Mouse (Mus musculus) cerebellum, adult 9-11 months (tissue): Measurements from ENCODE around the gene Spata21.

Experiments used
- DNase-seq: peaks from one replicate; pipeline ENCODE4 v3.0.0; 2022

Spata21 gene

GRCm38 (mm10) chr4:141076761-141077506 is 11.2 kb upstream of the Spata21 start:
- peak; percentile 26 for DNase-seq

- peak; percentile 94 for DNase-seq
Measured at GRCm38 (mm10) chr4:141077681-141078509, 10.2 kb upstream of the Spata21 start, which contains the start of gene Necap2. Gene Necap2, minus strand, starts transcription at chr4:141078357.

- DNase-seq: peak; percentile 57
Measured at GRCm38 (mm10) chr4:141078510-141079137, 9.5 kb upstream of the Spata21 start.

- DNase-seq: no peak
Measured at GRCm38 (mm10) chr4:141086862-141087261, 1.3 kb upstream of the Spata21 start.

GRCm38 (mm10) chr4:141088714-141089113 is 581 bp downstream of the Spata21 start:
- DNase-seq: no peak

GRCm38 (mm10) chr4:141095016-141095415 is 6.9 kb downstream of the Spata21 start:
- DNase-seq: no peak

- DNase-seq: no peak
Measured at GRCm38 (mm10) chr4:141096710-141097109, 8.6 kb downstream of the Spata21 start.

- DNase-seq: no peak
Measured at GRCm38 (mm10) chr4:141098935-141099334, 10.8 kb downstream of the Spata21 start.

GRCm38 (mm10) chr4:141099956-141100355 is 11.8 kb downstream of the Spata21 start:
- no peak for DNase-seq

GRCm38 (mm10) chr4:141101291-141101690 is 13.2 kb downstream of the Spata21 start:
- no peak for DNase-seq

GRCm38 (mm10) chr4:141101855-141102254 is 13.7 kb downstream of the Spata21 start:
- no peak for DNase-seq

- no peak for DNase-seq
Measured at GRCm38 (mm10) chr4:141106526-141107183, 18.5 kb downstream of the Spata21 start.

- DNase-seq: no peak
Measured at GRCm38 (mm10) chr4:141108196-141108732, 20.1 kb downstream of the Spata21 start.

GRCm38 (mm10) chr4:141113831-141114230 is 25.7 kb downstream of the Spata21 start:
- DNase-seq: no peak

GRCm38 (mm10) chr4:141114521-141114981 is 26.4 kb downstream of the Spata21 start:
- DNase-seq: peak; percentile 49

GRCm38 (mm10) chr4:141115398-141115797 is 27.3 kb downstream of the Spata21 start:
- no peak for DNase-seq

- DNase-seq: no peak
Measured at GRCm38 (mm10) chr4:141118691-141119090, 30.6 kb downstream of the Spata21 start.

- no peak for DNase-seq
Measured at GRCm38 (mm10) chr4:141120700-141121099, 32.6 kb downstream of the Spata21 start.

- no peak for DNase-seq
Measured at GRCm38 (mm10) chr4:141122663-141123062, 34.5 kb downstream of the Spata21 start.

GRCm38 (mm10) chr4:141123065-141123464 is 34.9 kb downstream of the Spata21 start:
- DNase-seq: no peak

GRCm38 (mm10) chr4:141129190-141129710 is 41.1 kb downstream of the Spata21 start:
- DNase-seq: no peak

- peak; percentile 75 for DNase-seq
Measured at GRCm38 (mm10) chr4:141130704-141131342, 42.7 kb downstream of the Spata21 start.
